Mouse (Mus musculus) brain, embryonic 18.5 days (tissue): Measurements from ENCODE around the gene Thoc5.

ENCODE experiments used
- DNase-seq: peaks from one replicate; pipeline ENCODE4 v3.0.0-alpha.2; 2012; ENCODE audit warnings: low read depth, low spot score

Thoc5 gene

GRCm38 (mm10) chr11:4894848-4895816, at the start of gene Thoc5:
Gene Thoc5, plus strand, starts transcription at chr11:4895320.
- peak; percentile 69 for DNase-seq

- DNase-seq: peak; percentile 3
Measured at GRCm38 (mm10) chr11:4848483-4849248, 46.5 kb upstream of the Thoc5 start.

GRCm38 (mm10) chr11:4849258-4849943, 45.7 kb upstream of the Thoc5 start, which contains the start of gene Nf2:
Gene Nf2, minus strand, starts transcription at chr11:4849536.
- peak; percentile 97 for DNase-seq

GRCm38 (mm10) chr11:4850404-4850803, 44.7 kb upstream of the Thoc5 start:
- DNase-seq: no peak

GRCm38 (mm10) chr11:4853021-4853420, 42.1 kb upstream of the Thoc5 start:
- no peak for DNase-seq

GRCm38 (mm10) chr11:4854181-4854580, 40.9 kb upstream of the Thoc5 start:
- no peak for DNase-seq

- DNase-seq: no peak
Measured at GRCm38 (mm10) chr11:4858416-4858815, 36.7 kb upstream of the Thoc5 start.

- DNase-seq: no peak
Measured at GRCm38 (mm10) chr11:4860986-4861385, 34.1 kb upstream of the Thoc5 start.

- no peak for DNase-seq
Measured at GRCm38 (mm10) chr11:4861816-4862604, 33.1 kb upstream of the Thoc5 start.

GRCm38 (mm10) chr11:4862730-4863129, 32.4 kb upstream of the Thoc5 start:
- no peak for DNase-seq

GRCm38 (mm10) chr11:4865645-4866251, 29.4 kb upstream of the Thoc5 start:
- DNase-seq: peak; percentile 55

- DNase-seq: peak; percentile 66
Measured at GRCm38 (mm10) chr11:4873755-4874475, 21.2 kb upstream of the Thoc5 start, which contains the start of gene Nipsnap1. Gene Nipsnap1, plus strand, starts transcription at chr11:4873951.

- DNase-seq: no peak
Measured at GRCm38 (mm10) chr11:4874551-4874950, 20.6 kb upstream of the Thoc5 start.

- no peak for DNase-seq
Measured at GRCm38 (mm10) chr11:4881087-4881486, 14.0 kb upstream of the Thoc5 start.

- DNase-seq: no peak
Measured at GRCm38 (mm10) chr11:4882892-4883627, 12.1 kb upstream of the Thoc5 start.

- no peak for DNase-seq
Measured at GRCm38 (mm10) chr11:4885385-4885903, 9.7 kb upstream of the Thoc5 start.

- no peak for DNase-seq
Measured at GRCm38 (mm10) chr11:4886987-4887386, 8.1 kb upstream of the Thoc5 start.

- DNase-seq: no peak
Measured at GRCm38 (mm10) chr11:4900437-4900836, 5.3 kb downstream of the Thoc5 start.

GRCm38 (mm10) chr11:4901956-4902355, 6.8 kb downstream of the Thoc5 start:
- DNase-seq: no peak
